Mouse (Mus musculus) testis, adult 2 months (tissue): ENCODE measurements at regions not wholly inside any gene's neighbourhood (a gene's known extent, or its start where the extent isn't known, plus 50 kb on each side); places are given as distances from the start of the nearest gene placed in this dataset.

ENCODE experiments used
- CTCF ChIP-seq: fragments of 200-500 bp; IDR thresholded peaks from 2 replicates; pipeline ENCODE4 v1.5.1; 2012; ENCODE audit warnings: low read depth, mild to moderate bottlenecking, inconsistent platforms, low read length, moderate library complexity; ENCODE audit not compliant: control insufficient read depth, insufficient read depth, insufficient replicate concordance
- POLR2A ChIP-seq: fragments of 200-500 bp; IDR thresholded peaks from 2 replicates; pipeline ENCODE4 v1.6.1; 2012; ENCODE audit warnings: low read depth, mild to moderate bottlenecking, inconsistent platforms, low read length, moderate library complexity; ENCODE audit not compliant: control insufficient read depth

GRCm38 (mm10) chr11:18151788-18152563 is 198.3 kb upstream of the Etaa1 start:
- TF ChIP-seq CTCF (peak; percentile 42; the same call in 1 of the 2 replicates), POLR2A (no peak)
